Mouse (Mus musculus) heart, adult 11 months (tissue): ENCODE measurements at regions not wholly inside any gene's neighbourhood (a gene's known extent, or its start where the extent isn't known, plus 50 kb on each side); places are given as distances from the start of the nearest gene placed in this dataset.

Experiments
- DNase-seq: peaks from one replicate; pipeline ENCODE4 v3.0.0; 2022

GRCm38 (mm10) chr8:73767233-73767632, 413.9 kb upstream of the Large1 start:
- DNase-seq = no peak

GRCm38 (mm10) chr8:73758771-73759170, 405.4 kb upstream of the Large1 start:
- no peak for DNase-seq

GRCm38 (mm10) chr8:73750571-73750970, 397.2 kb upstream of the Large1 start:
- DNase-seq = peak; percentile 23

GRCm38 (mm10) chr8:73706857-73707256, 353.5 kb upstream of the Large1 start:
- DNase-seq = no peak
